Mouse (Mus musculus) C2C12 (cell line): Measurements from ENCODE around the gene Slc36a3. TPM values are rescaled to one million over a fixed set of nuclear protein-coding genes. Genes with fewer than 3 reads are reported as not detected.

Experiments
- H3K27me3 ChIP-seq: one replicate; pipeline ENCODE4 v1.6.1; 2011; ENCODE audit not compliant: control insufficient read depth, insufficient read depth, insufficient read length
- H3K36me3 ChIP-seq: one replicate; pipeline ENCODE4 v1.6.1; 2011; ENCODE audit not compliant: control insufficient read depth, insufficient read depth
- H3K4me3 ChIP-seq: one replicate; pipeline ENCODE4 v1.5.1; 2011; ENCODE audit warnings: mild to moderate bottlenecking, control low read depth; ENCODE audit not compliant: poor library complexity, insufficient read depth, severe bottlenecking
- H3K79me2 ChIP-seq: one replicate; pipeline ENCODE4 v1.6.1; 2011; ENCODE audit not compliant: control insufficient read depth, insufficient read depth
- H3K79me3 ChIP-seq: one replicate; pipeline ENCODE4 v1.6.1; 2011; ENCODE audit warnings: low read depth, control low read depth
- H3ac ChIP-seq: one replicate; pipeline ENCODE3; 2011; ENCODE audit warnings: low read depth; ENCODE audit not compliant: control insufficient read depth, insufficient read length
- CEBPB ChIP-seq: IDR thresholded peaks from one replicate; pipeline ENCODE4 v1.6.1; 2011; ENCODE audit warnings: low read depth, mild to moderate bottlenecking, control low read depth, moderate library complexity
- CTCF ChIP-seq: IDR thresholded peaks from one replicate; pipeline ENCODE4 v1.5.1; 2011; ENCODE audit not compliant: control insufficient read depth, insufficient read depth, insufficient read length
- FOSL1 ChIP-seq: IDR thresholded peaks from one replicate; pipeline ENCODE4 v1.8.0; 2011; ENCODE audit warnings: mild to moderate bottlenecking, low read length; ENCODE audit not compliant: poor library complexity, insufficient read depth, severe bottlenecking
- MAX ChIP-seq: IDR thresholded peaks from one replicate; pipeline ENCODE4 v1.6.1; 2011; ENCODE audit warnings: mild to moderate bottlenecking, control low read depth
- MYOD1 ChIP-seq: IDR thresholded peaks from one replicate; pipeline ENCODE4 v1.6.1; 2011; ENCODE audit warnings: low read depth; ENCODE audit not compliant: control insufficient read depth, insufficient read length
- MYOG ChIP-seq: IDR thresholded peaks from one replicate; pipeline ENCODE4 v1.6.1; 2011; ENCODE audit not compliant: control insufficient read depth, insufficient read length; ENCODE audit errors: extremely low read depth
- USF1 ChIP-seq: IDR thresholded peaks from one replicate; pipeline ENCODE4 v1.6.1; 2011; ENCODE audit warnings: low read depth, mild to moderate bottlenecking, control low read depth, moderate library complexity
- polyA plus RNA-seq: library from polyadenylated mRNA; unstranded; fragments of >200 nt; fragmentation: generic; extraction: Trizol; gene quantifications from one replicate; pipeline ENCODE4 v1.2.1, GENCODE M21; 2012; ENCODE audit warnings: missing spikeins

The Slc36a3 gene
- polyA plus RNA-seq, 1 experiment: 0.01 TPM

- Histone ChIP-seq H3K36me3 (no peaks in the 10 kb centered on the region), H3K79me3 (no peaks in the 10 kb centered on the region), H3ac (no peak overlapping the region), H3K4me3 (no peak overlapping the region), H3K79me2 (no peaks in the 10 kb centered on the region), H3K27me3 (peaks cover 4% of the 10 kb centered on the region)
- TF ChIP-seq USF1 (no peak), CEBPB (no peak), MYOG (no peak), MYOD1 (no peak), CTCF (no peak), FOSL1 (no peak), MAX (no peak)
Observed at GRCm38 (mm10) chr11:55155070-55155421, 3.5 kb upstream of the Slc36a3 start.

GRCm38 (mm10) chr11:55154398-55155069 lies 3.0 kb upstream of the Slc36a3 start:
- Histone ChIP-seq H3ac (no peak overlapping the region), H3K4me3 (no peak overlapping the region), H3K79me2 (no peaks in the 10 kb centered on the region), H3K27me3 (peaks cover 4% of the 10 kb centered on the region), H3K36me3 (no peaks in the 10 kb centered on the region), H3K79me3 (no peaks in the 10 kb centered on the region)
- TF ChIP-seq MAX: no peak
- TF ChIP-seq MYOG: no peak
- TF ChIP-seq CTCF: no peak
- TF ChIP-seq USF1: no peak
- no peak for TF ChIP-seq CEBPB
- TF ChIP-seq MYOD1: no peak
- no peak for TF ChIP-seq FOSL1

GRCm38 (mm10) chr11:55148461-55148860 lies 3.0 kb downstream of the Slc36a3 start:
- no peak overlapping the region for H3ac ChIP-seq
- no peak for TF ChIP-seq MAX
- TF ChIP-seq CTCF: no peak
- no peak for TF ChIP-seq MYOD1
- no peak for TF ChIP-seq FOSL1
- no peak for TF ChIP-seq USF1
- no peak for TF ChIP-seq MYOG
- TF ChIP-seq CEBPB: no peak
- H3K79me2 ChIP-seq: no peaks in the 10 kb centered on the region
- no peaks in the 10 kb centered on the region for H3K36me3 ChIP-seq
- H3K79me3 ChIP-seq: no peaks in the 10 kb centered on the region
- no peak overlapping the region for H3K4me3 ChIP-seq
- H3K27me3 ChIP-seq: peaks cover 7% of the 10 kb centered on the region

GRCm38 (mm10) chr11:55147423-55147822 lies 4.1 kb downstream of the Slc36a3 start:
- Histone ChIP-seq H3K36me3 (no peaks in the 10 kb centered on the region), H3K27me3 (peaks cover 11% of the 10 kb centered on the region), H3ac (no peak overlapping the region), H3K4me3 (no peak overlapping the region), H3K79me2 (no peaks in the 10 kb centered on the region), H3K79me3 (no peaks in the 10 kb centered on the region)
- TF ChIP-seq CEBPB (no peak), USF1 (no peak), CTCF (no peak)

DNA sequence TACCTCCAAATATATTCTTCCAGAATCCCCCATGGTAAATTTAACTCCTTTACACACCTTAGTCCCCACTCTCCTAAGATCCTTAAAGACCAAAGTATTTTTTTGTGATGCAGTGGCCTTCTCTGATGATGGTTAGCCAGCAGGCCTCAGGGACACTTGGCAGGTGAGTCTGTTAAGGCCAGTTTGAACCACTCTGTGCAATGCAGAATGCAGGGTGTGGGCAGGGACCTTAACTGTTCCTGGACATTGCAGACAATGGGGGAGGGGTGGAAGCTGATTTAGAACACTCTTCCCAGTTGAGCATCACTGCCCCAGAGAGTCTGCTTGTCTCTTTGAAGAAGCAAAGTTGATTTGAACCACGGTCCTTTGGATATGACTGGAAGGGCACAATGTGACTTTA lies 4.7 kb downstream of the Slc36a3 start:
- TF ChIP-seq MAX: no peak
- no peak for TF ChIP-seq FOSL1
- TF ChIP-seq MYOD1: no peak
- no peak for TF ChIP-seq USF1
- TF ChIP-seq CEBPB: no peak
- TF ChIP-seq MYOG: no peak
- TF ChIP-seq CTCF: no peak
- Histone ChIP-seq H3K4me3 (no peak overlapping the region), H3K27me3 (peaks cover 11% of the 10 kb centered on the region), H3K79me3 (no peaks in the 10 kb centered on the region), H3K79me2 (no peaks in the 10 kb centered on the region), H3K36me3 (no peaks in the 10 kb centered on the region), H3ac (no peak overlapping the region)

DNA sequence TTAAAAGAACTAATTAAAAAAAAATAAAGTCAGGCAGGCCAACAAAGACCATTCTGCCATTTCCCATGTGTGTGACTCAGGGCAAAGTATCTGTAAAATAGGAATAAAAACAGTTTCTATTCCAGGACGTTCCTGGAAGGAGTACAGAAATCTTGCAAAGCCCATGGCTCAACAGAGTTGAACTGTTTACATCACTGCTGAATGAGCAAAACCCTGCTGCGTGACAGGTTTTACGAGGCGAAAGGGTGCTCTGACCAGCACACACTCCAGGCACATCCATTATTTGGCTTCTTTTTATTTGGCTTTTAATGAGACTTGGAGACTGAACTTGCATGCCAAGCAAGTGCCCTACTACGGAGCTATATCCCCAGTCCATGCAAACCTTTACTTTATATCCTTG lies 7.5 kb downstream of the Slc36a3 start:
- TF ChIP-seq MYOG: no peak
- TF ChIP-seq USF1: no peak
- TF ChIP-seq MYOD1: no peak
- TF ChIP-seq CEBPB: no peak
- no peak for TF ChIP-seq CTCF
- no peak for TF ChIP-seq MAX
- TF ChIP-seq FOSL1: no peak

More for the DNA sequence above, 7.5 kb downstream of the Slc36a3 start:
- H3K79me2 ChIP-seq: no peaks in the 10 kb centered on the region
- peaks cover 7% of the 10 kb centered on the region for H3K27me3 ChIP-seq
- H3K36me3 ChIP-seq: no peaks in the 10 kb centered on the region
- no peak overlapping the region for H3K4me3 ChIP-seq
- H3K79me3 ChIP-seq: no peaks in the 10 kb centered on the region
- H3ac ChIP-seq: no peak overlapping the region
